9 mouse cellular contexts compared by ENCODE assay signal in the genomic region with DNA sequence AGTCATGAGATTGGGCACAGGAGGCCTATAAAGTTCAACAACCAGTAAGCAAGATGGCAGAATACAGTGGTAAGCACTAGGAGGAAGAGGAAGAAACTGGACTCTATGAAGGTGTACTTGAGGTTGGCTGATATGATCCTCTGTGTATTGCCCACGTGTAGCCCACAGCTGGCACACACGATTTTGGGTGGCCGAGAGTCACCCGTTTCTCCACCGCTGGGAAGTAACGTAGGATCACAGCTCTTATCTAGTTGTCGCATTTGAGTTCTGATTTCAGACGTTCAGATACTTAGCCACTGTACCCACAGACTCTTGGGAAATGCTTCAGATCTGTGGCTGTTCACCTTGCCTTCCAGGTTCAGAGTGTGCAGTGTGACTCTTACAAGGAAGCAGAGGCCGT. TPM values are rescaled to one million over a fixed set of nuclear protein-coding genes. Genes with fewer than 3 reads are reported as not detected.
A peak's percentile ranks its signal among the peaks of the same experiment; 100 is the strongest.
DNase-seq lines count a peak whose midpoint lies in the region; ATAC-seq and TF ChIP-seq lines count a peak whose summit lies in the region.
"Had no signal": no experiment of that assay in that cellular context is flagged by ENCODE, and none has a peak within 500 bp of the region (broad histone marks: within the 10 kb centered on the region; RNA-seq: fewer than 3 reads in every experiment).

No protein-coding gene starts in this region.

- no peak for ATAC-seq in heart, embryonic 11.5 days (replicated peaks; ENCODE audit: insufficient number of reproducible peaks, low FRiP score, low TSS enrichment)
- ATAC-seq in G1E (ENCODE audit: extremely low read depth, insufficient number of reproducible peaks, low FRiP score, poor library complexity, severe bottlenecking) = no peak
- peak; percentile 8 for ATAC-seq in granulocyte monocyte progenitor cell, adult 5-6 weeks (replicated peaks; ENCODE audit: poor library complexity, severe bottlenecking)

- peak overlapping the region; percentile 93 for H3K9ac ChIP-seq in heart, embryonic 11.5 days (ENCODE audit: low read depth, low read length)

- H3K36me3 ChIP-seq in heart, embryonic 11.5 days (ENCODE audit: control insufficient read depth, insufficient read depth, low read length) = no peaks in the 10 kb centered on the region
- H3K36me3 ChIP-seq in G1E (replicated peaks) = peaks cover 48% of the 10 kb centered on the region
- peaks cover 30% of the 10 kb centered on the region for H3K36me3 ChIP-seq in megakaryocyte, embryonic 14.5 days (replicated peaks; ENCODE audit: low read length)

- H3K9me3 ChIP-seq in heart, embryonic 11.5 days (replicated peaks; ENCODE audit: control insufficient read depth, low read length) = no peaks in the 10 kb centered on the region
- no peaks in the 10 kb centered on the region for H3K9me3 ChIP-seq in G1E (replicated peaks)
- no peaks in the 10 kb centered on the region for H3K9me3 ChIP-seq in megakaryocyte, embryonic 14.5 days

- no peak for TF ChIP-seq CTCF in G1E (IDR thresholded peaks at IDR 0.05; ENCODE audit: low read depth, low read length)

- no peaks in the 10 kb centered on the region for H3K27me3 ChIP-seq in heart, embryonic 11.5 days (ENCODE audit: control insufficient read depth, insufficient read depth, low read length)
- peaks cover 3% of the 10 kb centered on the region; the same call in 1 of the 2 replicates for H3K27me3 ChIP-seq in G1E (ENCODE audit: insufficient read depth, low read length)
- peaks cover 4% of the 10 kb centered on the region for H3K27me3 ChIP-seq in megakaryocyte, embryonic 14.5 days (replicated peaks)

- 66% methylated on average over 9 of the region's 9 CpGs for WGBS in heart, embryonic 11.5 days (ENCODE audit: insufficient replicate concordance)

- peak overlapping the region; percentile 82 for H3K4me3 ChIP-seq in heart, embryonic 11.5 days (ENCODE audit: low read depth, low read length)
- peak overlapping the region; percentile 95 for H3K4me3 ChIP-seq in G1E (ENCODE audit: low read depth, low read length)
- peak overlapping the region; percentile 99 for H3K4me3 ChIP-seq in megakaryocyte, embryonic 14.5 days (replicated peaks)

- H3K4me2 ChIP-seq in heart, embryonic 11.5 days = peak overlapping the region; percentile 70

- intact Hi-C loops in heart, postnatal 14 days (cut with DNase I) = loop anchor here (5.0 kb wide), 1 partner anchor 76 kb away; no protein-coding TSS in a partner anchor
- intact Hi-C loops in gastrocnemius, postnatal 14 days (cut with DNase I; ENCODE audit: low total_unique reads) = loop anchor here (10.0 kb wide), 1 partner anchor 143 kb away; no protein-coding TSS in a partner anchor

- H3K4me1 ChIP-seq in heart, embryonic 11.5 days (ENCODE audit: control insufficient read depth, insufficient read depth, low read length) = peaks cover 5% of the 10 kb centered on the region
- peaks cover 31% of the 10 kb centered on the region for H3K4me1 ChIP-seq in G1E (ENCODE audit: insufficient read depth, low read depth, low read length)
- peaks cover 50% of the 10 kb centered on the region for H3K4me1 ChIP-seq in megakaryocyte, embryonic 14.5 days

- H3K27ac ChIP-seq in heart, embryonic 11.5 days (ENCODE audit: low read depth, low read length) = no peak overlapping the region

- no peak for DNase-seq in heart, postnatal 14 days
- peak; percentile 25 for DNase-seq in G1E (ENCODE audit: low spot score)
- no peak for DNase-seq in gastrocnemius, postnatal 14 days
- no peak for DNase-seq in layer of hippocampus, adult 11-12 months (ENCODE audit: low spot score)
- DNase-seq in B cell, adult 2 months = no peak

RNA-seq across cellular contexts. Expression of a gene that starts 0.9 kb away (rescaled TPM):
- polyA plus RNA-seq in heart, embryonic 11.5 days (2014; fragmentation: Nextera tagmentation; extraction: Ambion mirVana) = 7.9 and 11.1 TPM in 2 replicates
- 100 to 1,000 TPM in 1 of 2 experiments, 10 to 100 TPM in 1; 94.2 to 109 TPM for total RNA-seq in heart, postnatal 14 days (2021)
- total RNA-seq in G1E (2014; fragmentation: Nextera tagmentation) (18.9 and 23.6 TPM in 2 replicates), G1E (2017) (75.2 and 76.7 TPM in 2 replicates)
- 17.3 and 18.7 TPM in 2 replicates for polyA plus RNA-seq in G1E (2012)
- 8.7 and 19.3 TPM in 2 replicates for total RNA-seq in granulocyte monocyte progenitor cell, adult 5-6 weeks (2014; fragmentation: Nextera tagmentation)
- total RNA-seq in granulocyte monocyte progenitor cell, adult 5-6 weeks (2017) = 62.4 and 90.0 TPM in 2 replicates
- 10.8 and 36.2 TPM in 2 replicates for polyA plus RNA-seq in megakaryocyte, embryonic 14.5 days (2012; ENCODE audit: insufficient read depth, low replicate concordance)
- total RNA-seq in gastrocnemius, postnatal 14 days (2021) = 100 to 1,000 TPM; 160 to 166 TPM

RNA-seq across cellular contexts. Expression of a gene that starts 19.0 kb away (rescaled TPM):
- polyA plus RNA-seq in heart, embryonic 11.5 days (2014; fragmentation: Nextera tagmentation; extraction: Ambion mirVana) = not detected in 2 replicates
- not detected for total RNA-seq in heart, postnatal 14 days (2021)
- not detected in 2 replicates for total RNA-seq in G1E (2014; fragmentation: Nextera tagmentation)
- not detected in 2 replicates for total RNA-seq in G1E (2017)
- polyA plus RNA-seq in G1E (2012) = not detected in 2 replicates
- not detected in 2 replicates for total RNA-seq in granulocyte monocyte progenitor cell, adult 5-6 weeks (2014; fragmentation: Nextera tagmentation)
- total RNA-seq in granulocyte monocyte progenitor cell, adult 5-6 weeks (2017) = not detected in 2 replicates
- polyA plus RNA-seq in megakaryocyte, embryonic 14.5 days (2012; ENCODE audit: insufficient read depth, low replicate concordance) = not detected in 2 replicates
- total RNA-seq in gastrocnemius, postnatal 14 days (2021) = not detected
- total RNA-seq: left cerebral cortex, postnatal 36 days had no signal
